Mouse (Mus musculus) adrenal gland, adult 18-20 months (tissue): ENCODE measurements at regions not wholly inside any gene's neighbourhood (a gene's known extent, or its start where the extent isn't known, plus 50 kb on each side); places are given as distances from the start of the nearest gene placed in this dataset.

Source experiments
- DNase-seq, 2 experiments: peaks; one replicate each; pipeline ENCODE4 v3.0.0; 2021 to 2022; ENCODE audit warnings: low spot score in 2 of 2

- no peak for DNase-seq
These were observed 87.4 kb upstream of the Atp5g3 start for GRCm38 (mm10) chr2:73998531-73998930.

DNA sequence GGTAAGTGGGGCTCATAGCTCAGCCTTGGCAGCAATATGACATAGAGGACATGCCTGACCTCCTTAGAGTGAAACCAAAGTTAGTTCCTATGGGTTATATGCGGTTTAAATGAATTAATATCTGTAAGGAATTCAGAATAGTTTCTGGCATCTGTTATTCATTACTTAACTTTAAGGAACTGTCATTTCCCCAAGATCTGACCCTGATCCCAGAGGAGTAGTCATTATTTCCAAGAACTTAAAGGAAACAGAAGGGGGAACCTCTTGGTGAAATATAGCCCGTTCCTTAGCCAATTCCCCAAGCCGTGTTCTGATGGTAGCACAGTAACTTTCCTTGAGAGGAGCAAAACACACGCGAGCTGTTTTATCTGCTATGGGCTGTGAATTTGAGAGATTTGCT, 85.9 kb upstream of the Atp5g3 start:
- DNase-seq = no peak

DNA sequence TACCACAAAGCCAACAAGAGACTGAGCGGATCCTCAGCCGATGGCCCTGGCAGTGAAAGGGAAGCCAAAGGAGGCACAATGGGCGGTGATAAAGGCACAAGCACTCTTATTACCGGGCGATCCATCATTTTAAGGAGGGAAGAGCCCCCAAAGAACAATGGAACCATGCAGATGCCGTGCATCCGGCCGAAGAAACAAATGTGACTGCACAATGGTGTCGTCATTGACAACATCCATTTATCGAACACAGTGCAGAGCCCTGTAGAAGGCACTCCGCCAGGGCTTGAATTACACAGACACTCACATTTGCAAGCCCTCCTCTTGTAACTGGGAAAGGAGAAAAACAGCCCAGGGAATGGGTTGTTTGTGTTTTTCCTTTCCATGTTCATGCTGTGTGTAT, 80.7 kb upstream of the Atp5g3 start:
- DNase-seq = no peak

- DNase-seq = no peak
These were observed 76.4 kb upstream of the Atp5g3 start for GRCm38 (mm10) chr2:73987441-73988105.

DNA sequence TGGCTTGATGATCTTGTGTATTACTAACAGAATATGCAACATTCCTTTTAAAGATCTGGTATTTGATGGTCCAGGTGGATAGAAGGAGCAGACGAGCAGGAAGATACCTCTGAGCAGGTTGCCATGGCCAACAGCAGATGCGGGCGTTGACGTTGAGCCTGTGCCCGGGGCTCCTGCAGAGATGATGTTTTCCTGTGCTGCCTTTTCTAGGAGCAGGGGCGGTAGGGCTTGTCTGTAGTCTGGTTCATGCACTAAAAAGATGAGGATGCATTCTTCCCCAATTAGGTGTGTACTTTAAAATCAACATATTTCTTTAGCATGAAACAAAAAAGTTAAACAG, 74.8 kb upstream of the Atp5g3 start:
- no peak for DNase-seq

- no peak for DNase-seq
These were observed 74.2 kb upstream of the Atp5g3 start for GRCm38 (mm10) chr2:73985238-73985910.

DNA sequence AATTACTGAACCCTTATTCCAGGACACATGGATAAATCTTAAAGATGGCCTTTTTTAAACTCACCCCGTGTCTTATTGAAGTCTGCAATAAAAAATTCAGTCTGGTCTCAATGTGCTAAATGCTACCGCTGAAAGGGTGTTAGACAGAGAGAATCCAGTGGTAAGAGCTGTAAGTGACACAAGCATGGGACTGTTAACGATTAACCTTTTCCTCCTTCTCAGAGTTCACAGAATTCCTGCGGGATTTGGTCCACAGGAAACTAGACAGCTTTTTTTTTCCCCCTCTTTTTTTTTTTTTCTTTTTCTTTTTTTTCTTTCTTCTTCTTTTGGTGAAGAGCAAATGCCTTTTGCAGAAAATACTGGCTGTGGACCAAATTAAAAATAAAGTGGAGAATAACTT, 72.0 kb upstream of the Atp5g3 start:
- no peak for DNase-seq

- DNase-seq = no peak
These were observed 66.9 kb upstream of the Atp5g3 start for GRCm38 (mm10) chr2:73978072-73978471.

DNA sequence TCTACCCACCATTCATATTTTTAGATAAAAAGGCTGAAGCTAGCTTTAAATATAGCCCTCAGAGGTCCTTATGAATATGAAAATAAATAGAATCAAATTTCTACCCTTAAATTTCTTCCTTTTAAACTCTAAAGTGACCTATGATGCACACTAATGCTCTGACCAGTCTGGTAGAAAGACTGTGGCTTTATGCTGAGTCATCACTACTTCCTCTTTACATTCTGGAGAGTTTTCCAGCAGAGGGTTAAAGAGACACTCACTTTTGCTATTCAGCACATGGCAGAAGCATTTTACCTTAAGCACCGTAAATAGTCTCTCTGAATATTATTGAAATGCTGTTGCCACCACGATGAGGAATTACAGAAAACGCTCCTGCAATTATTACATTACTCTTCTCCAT, 62.6 kb upstream of the Atp5g3 start:
- DNase-seq = no peak

GRCm38 (mm10) chr2:73967618-73968017, 56.5 kb upstream of the Atp5g3 start:
- DNase-seq = no peak

GRCm38 (mm10) chr2:73965595-73965994, 54.5 kb upstream of the Atp5g3 start:
- DNase-seq = peak in 1 of 2 experiments; percentile 13
